ENCODE assay signal across 11 mouse cellular contexts in genomic region chr2:73496329-73496685, GRCm38 (mm10). TPM values are rescaled to one million over a fixed set of nuclear protein-coding genes. Genes with fewer than 3 reads are reported as not detected.
DNase-seq lines count a peak whose midpoint lies in the region; ATAC-seq lines count a peak whose summit lies in the region.
"Had no signal": no experiment of that assay in that cellular context is flagged by ENCODE, and none has a peak within 500 bp of the region (broad histone marks: within the 10 kb centered on the region; RNA-seq: fewer than 3 reads in every experiment).

No protein-coding gene starts in this region.

- no peaks in the 10 kb centered on the region for H3K27me3 ChIP-seq in hindbrain, embryonic 10.5 days (ENCODE audit: insufficient read depth, poor library complexity, severe bottlenecking)
- no peaks in the 10 kb centered on the region for H3K27me3 ChIP-seq in hindbrain, embryonic 11.5 days (ENCODE audit: control insufficient read depth, insufficient read depth, low read length)
- no peaks in the 10 kb centered on the region for H3K27me3 ChIP-seq in embryonic facial prominence, embryonic 10.5 days (replicated peaks; ENCODE audit: low read depth, poor library complexity, severe bottlenecking)
- no peaks in the 10 kb centered on the region for H3K27me3 ChIP-seq in intestine, embryonic 16.5 days (replicated peaks; ENCODE audit: control insufficient read depth, insufficient read depth, low read length)
- H3K27me3 ChIP-seq in liver, embryonic 11.5 days (replicated peaks; ENCODE audit: control insufficient read depth, insufficient read depth, low read length) = no peaks in the 10 kb centered on the region
- H3K27me3 ChIP-seq in forebrain, embryonic 15.5 days = no peaks in the 10 kb centered on the region

- no peak overlapping the region for H3K9ac ChIP-seq in hindbrain, embryonic 11.5 days (ENCODE audit: low read depth, low read length)
- H3K9ac ChIP-seq in intestine, embryonic 16.5 days (ENCODE audit: low read depth, low read length) = no peak overlapping the region
- 0 out of 2 replicates have a peak overlapping the region, but pooled peaks have one; percentile 43 for H3K9ac ChIP-seq in liver, embryonic 11.5 days (ENCODE audit: low read depth, low read length)
- no peak overlapping the region for H3K9ac ChIP-seq in forebrain, embryonic 15.5 days (replicated peaks)
- H3K9ac ChIP-seq: forebrain, postnatal 0 days had no signal

- peaks cover 22% of the 10 kb centered on the region for H3K4me1 ChIP-seq in hindbrain, embryonic 10.5 days (replicated peaks)
- no peaks in the 10 kb centered on the region for H3K4me1 ChIP-seq in hindbrain, embryonic 11.5 days (replicated peaks; ENCODE audit: control insufficient read depth, insufficient read depth, low read length)
- H3K4me1 ChIP-seq in embryonic facial prominence, embryonic 10.5 days = peaks cover 58% of the 10 kb centered on the region
- H3K4me1 ChIP-seq in intestine, embryonic 16.5 days (ENCODE audit: control insufficient read depth, insufficient read depth, low read length) = peaks cover 24% of the 10 kb centered on the region
- H3K4me1 ChIP-seq in liver, embryonic 11.5 days (replicated peaks; ENCODE audit: control insufficient read depth, insufficient read depth, low read length) = peaks cover 46% of the 10 kb centered on the region
- H3K4me1 ChIP-seq in forebrain, embryonic 15.5 days = no peaks in the 10 kb centered on the region

- WGBS in hindbrain, embryonic 10.5 days = 76% methylated on average over 4 of the region's 4 CpGs
- 69% methylated on average over 4 of the region's 4 CpGs for WGBS in hindbrain, embryonic 11.5 days
- WGBS in embryonic facial prominence, embryonic 10.5 days = 72% methylated on average over 4 of the region's 4 CpGs
- 43% methylated on average over 4 of the region's 4 CpGs for WGBS in intestine, embryonic 16.5 days
- WGBS in liver, embryonic 11.5 days = 53% methylated on average over 4 of the region's 4 CpGs
- WGBS in forebrain, embryonic 15.5 days = 85% methylated on average over 4 of the region's 4 CpGs

- H3K9me3 ChIP-seq in hindbrain, embryonic 10.5 days = no peaks in the 10 kb centered on the region
- no peaks in the 10 kb centered on the region for H3K9me3 ChIP-seq in hindbrain, embryonic 11.5 days (ENCODE audit: control insufficient read depth, low read length)
- H3K9me3 ChIP-seq in embryonic facial prominence, embryonic 10.5 days = no peaks in the 10 kb centered on the region
- no peaks in the 10 kb centered on the region for H3K9me3 ChIP-seq in intestine, embryonic 16.5 days (ENCODE audit: control insufficient read depth, low read length)
- no peaks in the 10 kb centered on the region for H3K9me3 ChIP-seq in liver, embryonic 11.5 days (ENCODE audit: control insufficient read depth, low read length)
- no peaks in the 10 kb centered on the region for H3K9me3 ChIP-seq in forebrain, embryonic 15.5 days

- no peak for ATAC-seq in hindbrain, embryonic 11.5 days (ENCODE audit: low FRiP score)
- peak; percentile 26; the same call in 1 of the 2 replicates for ATAC-seq in intestine, embryonic 16.5 days
- 0 out of 2 replicates have a peak, but pooled peaks have one; percentile 11 for ATAC-seq in liver, embryonic 11.5 days (replicated peaks; ENCODE audit: low FRiP score)
- ATAC-seq in forebrain, embryonic 15.5 days (replicated peaks) = no peak
- ATAC-seq: forebrain, postnatal 0 days had no signal

- peak overlapping the region; percentile 35; the same call in 1 of the 2 replicates for H3K27ac ChIP-seq in hindbrain, embryonic 10.5 days
- no peak overlapping the region for H3K27ac ChIP-seq in hindbrain, embryonic 11.5 days (ENCODE audit: low read depth, low read length)
- peak overlapping the region; percentile 66 for H3K27ac ChIP-seq in embryonic facial prominence, embryonic 10.5 days (replicated peaks)
- peak overlapping the region; percentile 29 for H3K27ac ChIP-seq in intestine, embryonic 16.5 days (ENCODE audit: low read length)
- peak overlapping the region; percentile 74 for H3K27ac ChIP-seq in liver, embryonic 11.5 days (ENCODE audit: low read depth, low read length)
- H3K27ac ChIP-seq in forebrain, embryonic 15.5 days (replicated peaks) = no peak overlapping the region

- H3K4me2 ChIP-seq in hindbrain, embryonic 11.5 days (replicated peaks; ENCODE audit: low read depth, low read length) = no peak overlapping the region
- H3K4me2 ChIP-seq in intestine, embryonic 16.5 days (ENCODE audit: low read depth, low read length) = no peak overlapping the region
- peak overlapping the region; percentile 63 for H3K4me2 ChIP-seq in liver, embryonic 11.5 days
- H3K4me2 ChIP-seq in forebrain, embryonic 15.5 days (replicated peaks) = no peak overlapping the region

- H3K4me3 ChIP-seq in hindbrain, embryonic 10.5 days = no peak overlapping the region
- no peak overlapping the region for H3K4me3 ChIP-seq in hindbrain, embryonic 11.5 days (ENCODE audit: low read depth, low read length)
- peak overlapping the region; percentile 9; the same call in 1 of the 2 replicates for H3K4me3 ChIP-seq in embryonic facial prominence, embryonic 10.5 days
- H3K4me3 ChIP-seq in intestine, embryonic 16.5 days (ENCODE audit: low read length) = no peak overlapping the region
- H3K4me3 ChIP-seq in liver, embryonic 11.5 days (ENCODE audit: low read depth, low read length) = no peak overlapping the region
- no peak overlapping the region for H3K4me3 ChIP-seq in forebrain, embryonic 15.5 days

- DNase-seq in hindbrain, embryonic 10.5 days (ENCODE audit: low spot score) = no peak
- DNase-seq in hindbrain, embryonic 11.5 days (ENCODE audit: low spot score) = no peak
- no peak for DNase-seq in embryonic facial prominence, embryonic 10.5 days (ENCODE audit: low spot score)
- DNase-seq in liver, embryonic 11.5 days (ENCODE audit: low spot score) = no peak
- no peak for DNase-seq in urinary bladder, adult 18-20 months (ENCODE audit: low spot score in 2 of 2)
- no peak for DNase-seq in spleen, postnatal 36 days (ENCODE audit: low spot score in 2 of 2)
- DNase-seq: adrenal gland, adult 8-10 months; cerebellum, postnatal 10 days; forebrain, postnatal 0 days had no signal

- no peaks in the 10 kb centered on the region for H3K36me3 ChIP-seq in hindbrain, embryonic 10.5 days
- no peaks in the 10 kb centered on the region for H3K36me3 ChIP-seq in hindbrain, embryonic 11.5 days (ENCODE audit: control insufficient read depth, insufficient read depth, low read length)
- H3K36me3 ChIP-seq in embryonic facial prominence, embryonic 10.5 days (replicated peaks) = peaks cover 14% of the 10 kb centered on the region; the same call in 1 of the 2 replicates
- no peaks in the 10 kb centered on the region for H3K36me3 ChIP-seq in intestine, embryonic 16.5 days (ENCODE audit: control insufficient read depth, insufficient read depth, low read length)
- H3K36me3 ChIP-seq in liver, embryonic 11.5 days (ENCODE audit: control insufficient read depth, insufficient read depth, low read length) = no peaks in the 10 kb centered on the region
- no peaks in the 10 kb centered on the region for H3K36me3 ChIP-seq in forebrain, embryonic 15.5 days

RNA-seq across cellular contexts. Expression of gene Wipf1, which starts 33.2 kb away (rescaled TPM):
- polyA plus RNA-seq in hindbrain, embryonic 10.5 days (2016; fragmentation: Nextera tagmentation; extraction: Ambion mirVana) = 8.6 TPM in 2 replicates
- 9.2 and 9.7 TPM in 2 replicates for polyA plus RNA-seq in hindbrain, embryonic 11.5 days (2014; fragmentation: Nextera tagmentation; extraction: Ambion mirVana)
- polyA plus RNA-seq in embryonic facial prominence, embryonic 10.5 days (2016; fragmentation: Nextera tagmentation; extraction: Ambion mirVana) = 12.0 and 12.7 TPM in 2 replicates
- polyA plus RNA-seq in intestine, embryonic 16.5 days (2015; fragmentation: Nextera tagmentation; extraction: Ambion mirVana) = 9.0 and 10.7 TPM in 2 replicates
- polyA plus RNA-seq in liver, embryonic 11.5 days (2014; fragmentation: Nextera tagmentation; extraction: Ambion mirVana) = 12.0 and 12.7 TPM in 2 replicates
- polyA plus RNA-seq in forebrain, embryonic 15.5 days (2015; fragmentation: Nextera tagmentation; extraction: Ambion mirVana) = 1.9 and 2.1 TPM in 2 replicates

Comparison
In these comparisons a context has a peak if more than half of its experiments do, and no peak if none do; other contexts are left out.
1. H3K27ac ChIP-seq: peak in hindbrain, embryonic 10.5 days (single experiment), embryonic facial prominence, embryonic 10.5 days (single experiment), intestine, embryonic 16.5 days (single experiment) and liver, embryonic 11.5 days (single experiment); none in hindbrain, embryonic 11.5 days (single experiment) and forebrain, embryonic 15.5 days (single experiment).
2. ATAC-seq: peak in intestine, embryonic 16.5 days (single experiment) and liver, embryonic 11.5 days (single experiment); none in hindbrain, embryonic 11.5 days (single experiment) and forebrain, embryonic 15.5 days (single experiment).